Mouse (Mus musculus): Measurements from ENCODE around the gene Smim4. TPM values are rescaled to one million over a fixed set of nuclear protein-coding genes. Genes with fewer than 3 reads are reported as not detected.

Smim4 gene
- polyA plus RNA-seq, 1 experiment, result 17.1 TPM

DNA sequence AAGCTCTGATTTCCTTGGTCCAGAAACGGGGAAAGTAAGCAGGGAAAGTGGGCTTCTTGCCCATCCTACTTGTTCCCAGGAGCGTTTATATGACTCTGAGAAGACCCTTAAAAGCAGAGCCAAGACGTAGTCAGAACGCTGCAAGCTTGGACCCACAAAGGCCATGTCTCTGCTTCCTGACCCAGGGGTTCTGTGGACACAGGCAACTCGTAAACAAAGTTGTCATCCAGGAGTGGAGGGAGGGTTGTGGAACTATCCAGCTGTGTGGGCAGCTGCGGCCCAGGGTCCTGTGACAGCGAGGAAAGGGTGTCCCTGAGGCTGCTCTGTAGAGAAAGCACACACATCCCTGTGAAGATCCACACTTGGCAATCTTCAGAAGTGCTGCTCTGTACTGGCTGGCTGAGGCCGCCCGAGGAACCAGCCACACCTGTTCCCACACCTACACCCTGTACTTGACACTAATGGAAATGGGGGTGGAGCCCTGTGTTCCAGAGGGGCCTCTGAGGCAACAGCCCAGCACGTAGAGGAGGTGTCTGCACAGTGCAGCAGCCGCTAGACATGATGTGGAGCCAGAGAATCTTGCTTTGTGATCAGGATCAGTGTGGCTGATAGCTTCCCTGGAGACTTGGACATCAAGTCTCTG, 4.4 kb upstream of the Smim4 start:
- peaks cover 2% of the 10 kb centered on the region for H3K4me1 ChIP-seq (ENCODE audit: control insufficient read depth, insufficient read depth, low read length)
- no peak overlapping the region for H3K9ac ChIP-seq (ENCODE audit: low read depth, poor library complexity, severe bottlenecking)
- H3K36me3 ChIP-seq (ENCODE audit: control insufficient read depth, insufficient read depth, low read length, poor library complexity, severe bottlenecking), result peaks cover 7% of the 10 kb centered on the region; the same call in 1 of the 2 replicates
- no peak for TF ChIP-seq EP300 (IDR thresholded peaks at IDR 0.05; ENCODE audit: insufficient read depth, low read depth, low read length)
- no peak overlapping the region for H3K27ac ChIP-seq (ENCODE audit: insufficient read depth, low read length)
- H3K27me3 ChIP-seq (ENCODE audit: control insufficient read depth, insufficient read depth, low read length, poor library complexity, severe bottlenecking), result no peaks in the 10 kb centered on the region
- H3K9me3 ChIP-seq (replicated peaks; ENCODE audit: control insufficient read depth, insufficient read depth, low read length, poor library complexity, severe bottlenecking), result no peaks in the 10 kb centered on the region
- H3K4me3 ChIP-seq (ENCODE audit: low read depth, low read length), result no peak overlapping the region

DNA sequence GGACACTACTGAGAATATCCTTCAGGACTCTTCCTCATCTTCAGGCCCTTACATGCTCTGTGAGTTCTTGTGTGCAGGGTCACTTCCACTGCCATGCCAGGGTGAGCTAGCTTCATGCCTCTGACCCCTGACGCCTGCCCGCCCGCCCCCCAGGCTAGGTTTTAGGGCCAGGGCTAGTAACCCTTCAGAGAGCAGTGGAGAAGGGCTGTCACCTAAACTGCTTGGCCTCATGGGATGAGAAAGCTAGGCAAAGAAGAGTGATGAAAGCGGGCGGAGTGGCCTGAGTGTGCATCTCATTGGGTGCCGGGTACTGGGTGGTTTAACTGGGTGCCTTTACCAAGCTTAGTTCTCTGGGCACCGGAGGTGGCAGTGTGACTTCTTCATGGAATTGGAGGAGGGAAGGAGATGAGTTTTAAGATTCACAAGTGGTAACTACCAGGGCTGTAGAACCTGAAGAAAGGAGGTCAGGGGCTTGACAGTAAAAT, 3.8 kb upstream of the Smim4 start:
- H3K27ac ChIP-seq (ENCODE audit: insufficient read depth, low read length), result no peak overlapping the region

DNA sequence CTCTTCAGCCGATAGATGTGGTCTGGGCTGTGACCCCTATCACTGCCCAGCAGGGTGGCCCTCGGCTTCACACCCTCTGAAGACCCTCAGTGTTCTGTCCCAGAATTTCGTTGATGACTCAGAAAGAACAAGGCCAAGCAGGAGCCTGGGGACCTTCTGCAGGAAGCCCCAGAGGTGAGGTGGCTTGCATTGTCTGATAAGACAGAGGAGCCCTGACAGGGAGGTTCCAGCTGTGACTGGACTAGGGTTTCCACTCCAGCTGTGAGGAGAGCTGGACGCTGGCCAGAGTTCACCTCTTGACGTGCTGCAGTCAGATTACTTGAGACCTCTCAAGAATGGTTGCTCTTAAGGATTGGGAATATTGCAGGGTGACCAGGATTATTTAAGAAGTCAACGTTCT, 3.3 kb upstream of the Smim4 start:
- Histone ChIP-seq H3K4me3 (ENCODE audit: low read depth, low read length) (peak overlapping the region; percentile 97), H3K36me3 (ENCODE audit: control insufficient read depth, insufficient read depth, low read length, poor library complexity, severe bottlenecking) (peaks cover 7% of the 10 kb centered on the region; the same call in 1 of the 2 replicates), H3K9me3 (replicated peaks; ENCODE audit: control insufficient read depth, insufficient read depth, low read length, poor library complexity, severe bottlenecking) (no peaks in the 10 kb centered on the region), H3K27ac (ENCODE audit: insufficient read depth, low read length) (no peak overlapping the region), H3K9ac (ENCODE audit: low read depth, poor library complexity, severe bottlenecking) (peak overlapping the region; percentile 80), H3K27me3 (ENCODE audit: control insufficient read depth, insufficient read depth, low read length, poor library complexity, severe bottlenecking) (no peaks in the 10 kb centered on the region), H3K4me1 (ENCODE audit: control insufficient read depth, insufficient read depth, low read length) (no peaks in the 10 kb centered on the region)
- no peak for TF ChIP-seq EP300 (IDR thresholded peaks at IDR 0.05; ENCODE audit: insufficient read depth, low read depth, low read length)
- no peak for TF ChIP-seq POLR2A (IDR thresholded peaks at IDR 0.05; ENCODE audit: insufficient read depth, low read length)
- no peak for TF ChIP-seq CTCF (IDR thresholded peaks at IDR 0.05; ENCODE audit: low read depth, low read length)

More for the DNA sequence above, 3.8 kb upstream of the Smim4 start:
- Histone ChIP-seq H3K36me3 (ENCODE audit: control insufficient read depth, insufficient read depth, low read length, poor library complexity, severe bottlenecking) (peaks cover 7% of the 10 kb centered on the region; the same call in 1 of the 2 replicates), H3K4me3 (ENCODE audit: low read depth, low read length) (no peak overlapping the region), H3K9me3 (replicated peaks; ENCODE audit: control insufficient read depth, insufficient read depth, low read length, poor library complexity, severe bottlenecking) (no peaks in the 10 kb centered on the region), H3K27me3 (ENCODE audit: control insufficient read depth, insufficient read depth, low read length, poor library complexity, severe bottlenecking) (no peaks in the 10 kb centered on the region), H3K9ac (ENCODE audit: low read depth, poor library complexity, severe bottlenecking) (no peak overlapping the region), H3K4me1 (ENCODE audit: control insufficient read depth, insufficient read depth, low read length) (peaks cover 2% of the 10 kb centered on the region)
- no peak for TF ChIP-seq EP300 (IDR thresholded peaks at IDR 0.05; ENCODE audit: insufficient read depth, low read depth, low read length)
- TF ChIP-seq CTCF (IDR thresholded peaks at IDR 0.05; ENCODE audit: low read depth, low read length), result no peak

DNA sequence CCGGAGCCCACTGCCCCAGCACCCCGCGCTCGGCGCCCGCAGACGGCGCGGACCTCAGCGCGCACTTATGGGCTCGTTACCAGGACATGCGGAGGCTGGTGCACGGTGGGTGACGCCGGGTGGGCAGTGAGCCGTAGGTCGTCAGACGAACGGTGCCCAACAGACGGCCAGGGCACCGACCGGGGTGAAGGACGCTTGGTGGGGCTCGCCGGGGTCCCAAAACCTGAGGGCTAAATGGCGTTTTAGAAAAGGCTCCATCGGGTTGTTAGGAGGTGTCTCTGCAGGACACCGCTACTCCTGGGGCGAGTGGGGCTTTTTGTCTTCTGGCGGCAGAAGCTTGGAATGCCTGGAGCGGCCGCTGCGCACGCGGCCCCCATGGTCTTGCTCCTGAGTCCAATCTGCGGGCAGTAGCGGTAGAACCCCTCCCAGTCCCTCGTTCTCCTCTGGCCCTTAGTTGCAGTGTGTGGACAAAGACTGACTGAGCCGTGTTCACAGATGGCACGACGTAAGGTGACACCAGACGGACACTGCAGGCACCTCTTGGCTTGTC, 2.6 kb upstream of the Smim4 start:
- Histone ChIP-seq H3K27ac (ENCODE audit: insufficient read depth, low read length) (no peak overlapping the region), H3K9ac (ENCODE audit: low read depth, poor library complexity, severe bottlenecking) (peak overlapping the region; percentile 80), H3K4me1 (ENCODE audit: control insufficient read depth, insufficient read depth, low read length) (no peaks in the 10 kb centered on the region), H3K27me3 (ENCODE audit: control insufficient read depth, insufficient read depth, low read length, poor library complexity, severe bottlenecking) (no peaks in the 10 kb centered on the region), H3K9me3 (replicated peaks; ENCODE audit: control insufficient read depth, insufficient read depth, low read length, poor library complexity, severe bottlenecking) (no peaks in the 10 kb centered on the region), H3K36me3 (ENCODE audit: control insufficient read depth, insufficient read depth, low read length, poor library complexity, severe bottlenecking) (peaks cover 7% of the 10 kb centered on the region; the same call in 1 of the 2 replicates), H3K4me3 (ENCODE audit: low read depth, low read length) (peak overlapping the region; percentile 97)
- TF ChIP-seq POLR2A (IDR thresholded peaks at IDR 0.05; ENCODE audit: insufficient read depth, low read length) (no peak), CTCF (IDR thresholded peaks at IDR 0.05; ENCODE audit: low read depth, low read length) (no peak), EP300 (IDR thresholded peaks at IDR 0.05; ENCODE audit: insufficient read depth, low read depth, low read length) (no peak)

DNA sequence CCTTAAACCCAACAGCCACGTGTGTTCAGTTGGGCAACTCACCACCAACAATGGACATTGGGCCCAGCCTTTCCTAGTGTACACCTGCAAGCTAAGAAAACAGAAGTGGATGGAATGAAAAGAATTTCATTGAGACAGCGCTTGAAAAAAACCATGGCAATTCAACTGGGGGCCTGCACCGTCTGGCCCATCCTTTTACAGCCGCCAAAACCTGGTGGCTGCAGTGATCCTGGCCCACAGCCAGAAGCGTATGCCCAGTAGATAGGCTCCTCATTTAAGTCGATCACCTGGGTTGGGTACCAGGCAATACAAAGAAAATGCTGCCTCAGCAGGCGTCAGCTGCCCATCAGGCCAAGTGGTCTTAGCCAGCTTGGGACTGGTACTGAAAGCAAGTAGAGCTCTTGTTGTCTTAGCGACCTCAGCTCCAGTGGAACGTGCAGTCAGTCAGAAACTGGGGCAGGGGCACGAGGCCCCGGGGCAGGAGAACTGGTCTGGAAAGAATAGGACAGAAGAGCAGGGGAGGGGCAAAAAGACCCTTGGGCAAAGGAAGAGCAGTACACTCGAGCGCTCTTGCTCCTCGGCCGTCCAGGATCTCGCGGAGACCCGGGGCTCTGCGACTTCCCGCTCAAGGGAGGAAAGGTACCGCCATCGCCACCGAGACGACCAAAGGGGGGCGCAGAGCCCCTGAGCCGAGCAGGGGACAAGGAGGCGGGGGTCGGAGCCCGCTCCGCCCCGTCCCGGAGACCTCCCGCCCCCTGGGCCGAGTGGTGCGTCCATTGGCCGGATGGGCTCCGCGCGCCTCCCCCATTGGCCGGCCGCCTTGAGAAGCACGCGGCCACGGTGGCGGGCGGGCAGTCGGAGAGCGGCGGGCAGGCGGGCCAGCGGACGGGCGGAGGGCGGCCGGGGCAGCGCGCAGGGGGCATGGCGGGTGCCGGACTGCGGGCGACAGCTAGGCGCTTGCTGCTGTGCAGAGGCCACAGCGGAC, 1.8 kb upstream of the Smim4 start, which contains the start of gene Nt5dc2:
TSS of gene Nt5dc2 (plus strand) at position 818 of the 985 bp plus-strand sequence.
- TF ChIP-seq EP300 (IDR thresholded peaks at IDR 0.05; ENCODE audit: insufficient read depth, low read depth, low read length) (no peak), POLR2A (IDR thresholded peaks at IDR 0.05; ENCODE audit: insufficient read depth, low read length) (no peak), CTCF (IDR thresholded peaks at IDR 0.05; ENCODE audit: low read depth, low read length) (no peak)

More for the DNA sequence above, 1.8 kb upstream of the Smim4 start, which contains the start of gene Nt5dc2:
- Histone ChIP-seq H3K9ac (ENCODE audit: low read depth, poor library complexity, severe bottlenecking) (peak within 1 kb of the TSS; percentile 80), H3K4me1 (ENCODE audit: control insufficient read depth, insufficient read depth, low read length) (no peaks in the 10 kb centered on the region), H3K27ac (ENCODE audit: insufficient read depth, low read length) (peak within 1 kb of the TSS; percentile 33), H3K27me3 (ENCODE audit: control insufficient read depth, insufficient read depth, low read length, poor library complexity, severe bottlenecking) (no peaks in the 10 kb centered on the region), H3K9me3 (replicated peaks; ENCODE audit: control insufficient read depth, insufficient read depth, low read length, poor library complexity, severe bottlenecking) (no peaks in the 10 kb centered on the region), H3K4me3 (ENCODE audit: low read depth, low read length) (peak within 1 kb of the TSS; percentile 97), H3K36me3 (ENCODE audit: control insufficient read depth, insufficient read depth, low read length, poor library complexity, severe bottlenecking) (0 out of 2 replicates have a peak, but pooled peaks cover under 1% of the 10 kb centered on the region)
